Mouse (Mus musculus) forebrain, embryonic 16.5 days (tissue): ENCODE results near the gene Gns. TPM values are rescaled to one million over a fixed set of nuclear protein-coding genes. Genes with fewer than 3 reads are reported as not detected.

ENCODE experiments used
- ATAC-seq: fragments of 200-750 bp; cut with Nextera tagmentation; 2 replicates; pipeline ENCODE4 v1.8.0; 2017; ENCODE audit warnings: mild to moderate bottlenecking, moderate library complexity
- H3K27ac ChIP-seq: fragments of 300-500 bp; sonication (generic); 2 replicates; pipeline ENCODE4 v1.5.1; 2014; ENCODE audit warnings: low read length, control low read depth
- H3K27me3 ChIP-seq: fragments of 300-500 bp; sonication (generic); replicated peaks from 2 replicates; pipeline ENCODE4 v1.6.1; 2014; ENCODE audit warnings: low read length; ENCODE audit not compliant: control insufficient read depth, insufficient read depth
- H3K36me3 ChIP-seq: fragments of 300-500 bp; sonication (generic); 2 replicates; pipeline ENCODE4 v1.6.1; 2014; ENCODE audit not compliant: control insufficient read depth, insufficient read depth
- H3K4me1 ChIP-seq: fragments of 300-500 bp; sonication (generic); replicated peaks from 2 replicates; pipeline ENCODE4 v1.6.1; 2014; ENCODE audit warnings: low read length; ENCODE audit not compliant: control insufficient read depth, insufficient read depth
- H3K4me2 ChIP-seq: fragments of 300-500 bp; sonication (generic); 2 replicates; pipeline ENCODE4 v1.6.1; 2014; ENCODE audit warnings: mild to moderate bottlenecking, low read length, control low read depth
- H3K4me3 ChIP-seq: fragments of 300-500 bp; sonication (generic); replicated peaks from 2 replicates; pipeline ENCODE4 v1.5.1; 2014; ENCODE audit warnings: mild to moderate bottlenecking, low read length, control low read depth
- H3K9ac ChIP-seq: fragments of 300-500 bp; sonication (generic); replicated peaks from 2 replicates; pipeline ENCODE4 v1.6.1; 2014; ENCODE audit warnings: low read depth, low read length, control low read depth
- H3K9me3 ChIP-seq: fragments of 300-500 bp; sonication (generic); 2 replicates; pipeline ENCODE4 v1.6.1; 2016; ENCODE audit warnings: low read length; ENCODE audit not compliant: control insufficient read depth
- WGBS: fragments of 180-500 bp; shearing (Covaris S2); extraction: QIAGEN DNeasy Blood & Tissue Kit; methylation state at CpG from one replicate; pipeline ENCODE4 v1.1.7; 2014; 5-methylcytosine and 5-hydroxymethylcytosine counted together
- polyA plus RNA-seq: library from polyadenylated mRNA; unstranded; fragments of >200 nt; fragmentation: Nextera tagmentation; extraction: Ambion mirVana; gene quantifications from 2 replicates; pipeline ENCODE4 v1.2.1, GENCODE M21; 2015

Gns gene
- polyA plus RNA-seq, 1 experiment from 2014 or later: 35.2 TPM

DNA sequence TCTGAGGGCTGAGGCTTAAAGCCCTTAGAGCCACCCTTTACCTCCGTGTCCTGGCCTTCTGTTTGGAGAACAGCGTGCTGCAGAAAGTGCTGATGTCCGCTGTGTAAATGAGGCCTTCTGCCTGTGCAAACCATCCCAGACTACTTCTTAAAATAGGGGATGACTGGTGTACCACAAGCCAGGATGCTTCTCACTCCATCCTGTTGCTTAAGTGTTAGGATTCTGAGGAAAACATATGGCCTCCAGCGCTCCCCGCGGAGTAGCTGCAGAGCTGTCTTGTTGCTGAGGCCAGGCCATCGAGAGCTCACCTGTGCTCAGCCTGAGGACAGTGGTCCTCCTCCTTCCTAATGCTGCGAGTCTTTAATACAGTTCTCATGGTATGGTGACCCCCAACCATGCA lies 27.0 kb downstream of the Gns start:
- Histone ChIP-seq H3K36me3 (peaks cover 51% of the 10 kb centered on the region), H3K27ac (no peak overlapping the region), H3K4me3 (no peak overlapping the region), H3K27me3 (no peaks in the 10 kb centered on the region), H3K4me1 (no peaks in the 10 kb centered on the region), H3K4me2 (no peak overlapping the region), H3K9me3 (no peaks in the 10 kb centered on the region), H3K9ac (no peak overlapping the region)
- ATAC-seq: no peak
- WGBS: 96% methylated on average over 8 of the region's 8 CpGs

DNA sequence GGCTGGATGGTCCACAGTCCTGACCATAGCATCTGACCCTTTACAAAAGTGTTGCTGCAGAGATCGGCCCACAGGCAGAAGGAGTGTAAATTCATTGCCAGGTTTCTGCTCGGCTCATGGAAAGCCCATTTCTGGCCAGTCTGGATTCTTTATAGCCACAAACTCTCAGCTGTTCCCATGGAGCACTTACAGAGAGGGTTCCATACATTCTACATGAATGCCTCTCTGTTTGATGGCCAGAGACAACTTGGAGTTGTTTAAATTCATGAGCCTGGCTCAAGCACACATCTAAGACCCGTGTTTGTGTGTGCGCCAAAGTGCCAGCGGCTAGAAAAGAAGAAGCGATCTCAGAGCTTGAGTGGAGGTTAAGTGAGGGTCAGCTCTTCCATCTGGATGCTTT lies 29.4 kb downstream of the Gns start:
- H3K4me2 ChIP-seq: no peak overlapping the region
- H3K9me3 ChIP-seq: no peaks in the 10 kb centered on the region
- peaks cover 47% of the 10 kb centered on the region for H3K36me3 ChIP-seq
- H3K27me3 ChIP-seq: no peaks in the 10 kb centered on the region
- H3K4me3 ChIP-seq: no peak overlapping the region
- H3K4me1 ChIP-seq: no peaks in the 10 kb centered on the region
- no peak overlapping the region for H3K9ac ChIP-seq
- ATAC-seq: no peak
- no peak overlapping the region for H3K27ac ChIP-seq
- 81% methylated on average over 6 of the region's 6 CpGs for WGBS

DNA sequence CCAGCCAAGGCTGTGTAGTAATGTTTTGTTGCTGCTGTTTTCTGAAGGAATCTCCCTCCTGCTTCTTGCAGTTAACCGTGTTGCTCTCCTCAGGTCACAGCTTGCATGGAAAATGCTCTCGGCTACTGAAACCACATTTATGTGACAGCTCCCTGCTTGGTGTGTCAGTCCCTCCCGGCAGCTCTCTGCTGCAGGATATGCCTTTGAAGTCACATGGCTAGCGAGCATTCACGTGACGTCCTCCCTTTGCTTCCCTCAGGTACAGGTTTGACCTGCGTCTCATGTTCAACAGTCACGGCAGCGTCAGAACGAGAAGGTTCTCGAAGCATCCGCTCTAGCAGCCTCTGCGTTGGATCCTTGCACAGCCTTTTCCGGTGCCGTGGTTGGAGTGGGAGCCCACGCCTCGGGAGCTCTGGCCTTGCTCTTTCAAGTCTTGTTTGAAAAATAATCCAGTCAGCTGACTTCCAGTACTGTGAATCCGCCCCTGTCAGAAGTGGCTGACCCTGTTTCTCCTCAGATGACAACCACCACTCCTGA lies 30.0 kb downstream of the Gns start:
- WGBS: 89% methylated on average over 18 of the region's 18 CpGs
- no peak overlapping the region for H3K27ac ChIP-seq

DNA sequence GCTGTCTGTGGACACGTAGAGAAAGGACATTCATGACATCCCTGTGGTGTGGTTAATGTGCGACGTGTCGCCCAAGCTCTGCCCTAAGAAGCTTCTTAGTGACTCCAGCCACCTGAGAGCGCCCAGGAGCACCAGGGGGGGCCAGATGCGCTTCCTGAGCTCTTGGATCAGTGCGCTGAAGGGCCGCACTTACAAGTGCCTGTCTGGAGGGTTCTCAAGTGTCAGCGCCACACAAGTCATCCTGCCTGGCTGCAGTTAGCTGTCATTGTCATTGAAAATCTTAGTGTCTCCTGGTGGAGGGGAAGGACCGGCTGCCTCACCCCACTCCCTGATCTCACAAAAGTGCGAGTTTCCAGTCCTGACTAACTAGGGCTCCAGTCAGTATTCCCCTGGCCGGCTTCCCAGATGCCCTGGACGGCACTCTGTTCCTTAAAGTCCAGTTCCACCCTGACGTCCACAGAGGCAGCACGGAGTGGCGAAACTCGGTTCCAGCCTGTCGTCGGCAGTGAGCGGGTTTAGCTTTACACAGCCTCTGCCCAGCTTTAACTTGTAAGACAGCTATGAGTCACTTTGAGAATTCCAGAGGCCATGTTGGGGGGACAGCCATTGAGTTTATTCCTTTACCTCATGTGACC lies 30.8 kb downstream of the Gns start:
- H3K4me3 ChIP-seq: no peak overlapping the region
- peaks cover 35% of the 10 kb centered on the region for H3K36me3 ChIP-seq
- H3K27ac ChIP-seq: no peak overlapping the region
- no peak overlapping the region for H3K4me2 ChIP-seq
- H3K9me3 ChIP-seq: no peaks in the 10 kb centered on the region
- H3K4me1 ChIP-seq: no peaks in the 10 kb centered on the region
- WGBS: 89% methylated on average over 20 of the region's 20 CpGs
- no peak overlapping the region for H3K9ac ChIP-seq
- H3K27me3 ChIP-seq: no peaks in the 10 kb centered on the region
- no peak for ATAC-seq

More for the DNA sequence above, 30.0 kb downstream of the Gns start:
- H3K4me3 ChIP-seq: no peak overlapping the region
- no peaks in the 10 kb centered on the region for H3K27me3 ChIP-seq
- peaks cover 42% of the 10 kb centered on the region for H3K36me3 ChIP-seq
- H3K4me2 ChIP-seq: no peak overlapping the region
- no peaks in the 10 kb centered on the region for H3K4me1 ChIP-seq
- no peak for ATAC-seq
- H3K9ac ChIP-seq: no peak overlapping the region
- no peaks in the 10 kb centered on the region for H3K9me3 ChIP-seq

DNA sequence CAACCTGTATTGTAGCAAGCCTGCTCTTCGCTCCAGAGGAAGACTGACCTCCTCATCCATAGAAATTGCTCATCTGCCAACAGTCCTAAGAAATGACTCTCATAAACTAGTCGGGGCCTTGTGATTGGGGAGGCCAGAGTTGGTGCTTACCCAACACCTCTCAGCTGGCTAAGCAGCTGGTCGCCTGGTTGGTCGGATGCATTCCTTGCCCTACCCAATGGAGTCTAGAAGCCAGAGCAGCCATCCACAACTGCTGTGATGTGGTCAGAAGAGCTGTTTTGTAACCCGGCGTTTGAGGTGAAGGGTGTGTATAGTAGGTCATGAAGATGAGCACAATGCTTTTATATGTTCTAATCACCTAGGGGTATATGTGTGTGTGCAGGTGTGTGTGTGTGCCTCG lies 33.7 kb downstream of the Gns start:
- Histone ChIP-seq H3K4me1 (no peaks in the 10 kb centered on the region), H3K9ac (no peak overlapping the region), H3K27me3 (no peaks in the 10 kb centered on the region), H3K4me3 (no peak overlapping the region), H3K4me2 (no peak overlapping the region), H3K27ac (no peak overlapping the region), H3K9me3 (no peaks in the 10 kb centered on the region), H3K36me3 (peaks cover 7% of the 10 kb centered on the region; the same call in 1 of the 2 replicates)
- WGBS: 92% methylated on average over 7 of the region's 7 CpGs
- ATAC-seq: no peak

DNA sequence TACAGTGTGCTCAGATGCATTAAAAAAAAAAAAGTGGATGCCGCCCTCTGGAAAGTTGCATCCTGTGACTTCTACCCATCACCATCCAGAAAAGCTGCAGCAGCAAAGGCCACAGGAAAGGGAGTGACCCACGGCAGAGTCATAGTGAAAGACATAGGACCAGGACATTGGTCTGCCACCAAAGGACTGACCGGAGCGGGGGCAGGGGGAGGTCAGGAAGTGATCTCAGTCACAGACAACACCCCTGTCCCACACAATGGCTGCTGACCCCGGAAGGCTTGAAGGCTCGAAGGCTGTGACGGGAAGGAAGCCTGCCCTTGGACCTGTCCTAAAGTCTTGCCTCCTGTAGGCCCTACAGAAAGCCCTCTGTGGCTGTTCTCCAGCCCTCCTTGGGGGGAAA lies 36.1 kb downstream of the Gns start:
- H3K27ac ChIP-seq: no peak overlapping the region
- H3K4me3 ChIP-seq: no peak overlapping the region
- H3K9ac ChIP-seq: no peak overlapping the region
- WGBS: 85% methylated on average over 7 of the region's 7 CpGs
- no peak for ATAC-seq
- peaks cover 5% of the 10 kb centered on the region; the same call in 1 of the 2 replicates for H3K36me3 ChIP-seq
- no peaks in the 10 kb centered on the region for H3K27me3 ChIP-seq
- H3K9me3 ChIP-seq: no peaks in the 10 kb centered on the region
- no peak overlapping the region for H3K4me2 ChIP-seq
- H3K4me1 ChIP-seq: no peaks in the 10 kb centered on the region

DNA sequence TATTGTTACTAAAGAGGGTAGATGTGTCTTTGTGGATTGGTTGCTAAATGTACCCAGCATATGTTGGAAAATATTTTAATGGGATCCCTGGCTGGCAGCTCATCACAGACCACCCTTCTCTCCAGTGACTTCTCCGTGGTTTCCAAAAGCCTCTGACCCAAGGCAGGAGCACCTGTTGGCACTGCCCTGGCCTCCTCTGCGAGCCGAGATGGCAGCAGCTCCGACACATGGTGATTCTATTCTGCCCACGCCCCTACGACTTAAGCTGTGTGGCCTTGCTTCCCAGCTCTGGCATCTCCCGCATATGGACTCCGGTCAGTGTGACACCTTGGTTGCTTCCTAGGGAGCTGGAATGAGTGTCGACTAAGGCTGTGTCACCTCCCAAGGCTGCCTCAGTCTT lies 38.2 kb downstream of the Gns start:
- Histone ChIP-seq H3K36me3 (no peaks in the 10 kb centered on the region), H3K27me3 (no peaks in the 10 kb centered on the region), H3K9me3 (no peaks in the 10 kb centered on the region), H3K4me1 (no peaks in the 10 kb centered on the region), H3K27ac (no peak overlapping the region), H3K4me2 (no peak overlapping the region), H3K9ac (no peak overlapping the region), H3K4me3 (no peak overlapping the region)
- ATAC-seq: no peak
- 80% methylated on average over 9 of the region's 9 CpGs for WGBS

DNA sequence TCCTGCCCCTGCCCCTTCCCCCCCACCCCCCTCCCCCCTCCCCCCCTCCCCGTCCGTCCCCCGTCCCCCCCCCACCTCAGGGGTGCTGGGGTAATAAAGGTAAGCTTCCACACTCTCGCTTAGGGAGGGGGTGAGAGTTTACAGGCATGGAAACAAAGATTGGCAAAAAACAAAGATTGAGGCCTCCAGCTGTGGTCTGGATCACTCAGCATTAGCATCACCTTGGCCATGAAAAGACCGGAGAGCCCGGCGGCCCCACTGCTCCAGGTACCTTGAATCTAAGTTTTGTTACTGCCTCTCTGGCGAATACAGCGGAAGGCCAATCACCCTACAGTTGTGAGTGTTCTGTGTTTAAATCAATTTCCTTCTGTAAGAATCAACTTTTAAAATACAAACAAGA lies 39.1 kb downstream of the Gns start:
- Histone ChIP-seq H3K27ac (no peak overlapping the region), H3K9ac (no peak overlapping the region), H3K4me2 (no peak overlapping the region), H3K36me3 (no peaks in the 10 kb centered on the region), H3K9me3 (no peaks in the 10 kb centered on the region), H3K27me3 (no peaks in the 10 kb centered on the region), H3K4me3 (no peak overlapping the region), H3K4me1 (no peaks in the 10 kb centered on the region)
- 69% methylated on average over 6 of the region's 9 CpGs for WGBS
- ATAC-seq: no peak

DNA sequence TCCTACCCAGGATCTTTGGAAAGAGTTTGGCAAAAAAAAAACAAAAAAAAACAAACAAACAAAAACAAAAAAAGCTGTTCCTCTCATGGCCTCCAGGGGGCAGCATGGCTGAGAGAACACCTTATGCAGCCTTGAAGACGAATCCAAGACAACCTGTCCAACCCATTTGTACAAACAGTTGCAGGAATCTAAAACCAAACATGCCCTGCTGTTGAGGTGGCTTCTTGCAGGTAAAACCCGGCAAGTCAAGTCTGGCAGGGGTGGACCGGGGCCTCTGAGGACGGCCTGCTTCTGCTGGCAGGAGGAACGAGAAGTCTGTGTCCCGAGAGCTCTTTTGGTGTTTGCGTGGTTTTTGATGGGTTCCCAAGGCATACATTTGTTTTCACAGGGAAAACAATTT lies 44.8 kb downstream of the Gns start:
- Histone ChIP-seq H3K27ac (no peak overlapping the region), H3K9me3 (no peaks in the 10 kb centered on the region), H3K36me3 (no peaks in the 10 kb centered on the region), H3K4me1 (no peaks in the 10 kb centered on the region), H3K27me3 (no peaks in the 10 kb centered on the region), H3K4me2 (no peak overlapping the region), H3K9ac (no peak overlapping the region), H3K4me3 (no peak overlapping the region)
- 72% methylated on average over 7 of the region's 7 CpGs for WGBS
- no peak for ATAC-seq
